Mouse (Mus musculus) forebrain, embryonic 14.5 days (tissue): ENCODE measurements around the gene Gm3448. TPM values are rescaled to one million over a fixed set of nuclear protein-coding genes. Genes with fewer than 3 reads are reported as not detected.
A peak's percentile ranks its signal among the peaks of the same experiment; 100 is the strongest.
"Not testable (repeated sequence)": the region's sequence is repeated elsewhere in the genome, so short reads cannot be mapped to it uniquely, and the experiment has no call there.

Experiments used
- ATAC-seq: fragments of 200-750 bp; cut with Nextera tagmentation; 2 replicates; pipeline ENCODE4 v1.8.0; 2017; ENCODE audit warnings: mild to moderate bottlenecking, moderate library complexity
- DNase-seq: peaks from one replicate; pipeline ENCODE4 v3.0.0-alpha.2; 2015; ENCODE audit warnings: low spot score
- H3K27ac ChIP-seq: fragments of 300-500 bp; sonication (generic); 2 replicates; pipeline ENCODE4 v1.5.1; 2014; ENCODE audit warnings: low read depth, mild to moderate bottlenecking, control low read depth, low read length, moderate library complexity
- H3K27me3 ChIP-seq: fragments of 300-500 bp; sonication (generic); replicated peaks from 2 replicates; pipeline ENCODE4 v1.6.1; 2014; ENCODE audit warnings: low read length, control low read depth, mixed read lengths; ENCODE audit not compliant: control insufficient read depth, insufficient read depth
- H3K36me3 ChIP-seq: fragments of 300-500 bp; sonication (generic); 2 replicates; pipeline ENCODE4 v1.6.1; 2014; ENCODE audit warnings: low read length, control low read depth; ENCODE audit not compliant: control insufficient read depth, insufficient read depth
- H3K4me1 ChIP-seq: fragments of 300-500 bp; sonication (generic); 2 replicates; pipeline ENCODE4 v1.6.1; 2014; ENCODE audit warnings: antibody characterized with exemption, low read length, control low read depth; ENCODE audit not compliant: control insufficient read depth, insufficient read depth
- H3K4me2 ChIP-seq: fragments of 300-500 bp; sonication (generic); 2 replicates; pipeline ENCODE4 v1.6.1; 2014; ENCODE audit warnings: mild to moderate bottlenecking, control low read depth, low read length
- H3K4me3 ChIP-seq: fragments of 300-500 bp; sonication (generic); 2 replicates; pipeline ENCODE4 v1.5.1; 2014; ENCODE audit warnings: low read depth, low read length, control low read depth
- H3K9ac ChIP-seq: fragments of 300-500 bp; sonication (generic); 2 replicates; pipeline ENCODE4 v1.6.1; 2014; ENCODE audit warnings: mild to moderate bottlenecking, low read length, control low read depth, moderate library complexity
- H3K9me3 ChIP-seq: fragments of 300-500 bp; sonication (generic); replicated peaks from 2 replicates; pipeline ENCODE4 v1.6.1; 2016; ENCODE audit warnings: low read length, control low read depth, mixed read lengths; ENCODE audit not compliant: control insufficient read depth
- WGBS: fragments of 180-500 bp; shearing (Covaris S2); extraction: QIAGEN DNeasy Blood & Tissue Kit; methylation state at CpG from one replicate; pipeline ENCODE4 v1.1.7; 2014; 5-methylcytosine and 5-hydroxymethylcytosine counted together
- polyA plus RNA-seq: library from polyadenylated mRNA; unstranded; fragments of >200 nt; fragmentation: Nextera tagmentation; extraction: Ambion mirVana; gene quantifications from 2 replicates; pipeline ENCODE4 v1.2.1, GENCODE M21; 2014

Gene Gm3448
- polyA plus RNA-seq, 1 experiment from 2014 or later: 2.8 TPM

GRCm38 (mm10) chr17:15021503-15022220, 19.7 kb downstream of the Gm3448 start:
- WGBS: 83% methylated on average over 3 of the region's 3 CpGs
- DNase-seq, H3K27ac ChIP-seq, H3K9me3 ChIP-seq, ATAC-seq, H3K4me1 ChIP-seq, H3K4me3 ChIP-seq, H3K36me3 ChIP-seq, H3K4me2 ChIP-seq, H3K9ac ChIP-seq, H3K27me3 ChIP-seq: not testable (repeated sequence)

GRCm38 (mm10) chr17:15009706-15010413, 31.5 kb downstream of the Gm3448 start, which contains the start of gene Gm3435:
Gene Gm3435, plus strand, starts transcription at chr17:15010176.
- H3K9me3 ChIP-seq, H3K27me3 ChIP-seq, H3K36me3 ChIP-seq, H3K4me3 ChIP-seq, H3K27ac ChIP-seq, DNase-seq, H3K4me2 ChIP-seq, H3K4me1 ChIP-seq, H3K9ac ChIP-seq: not testable (repeated sequence)
- WGBS: no CpG with 5 or more reads among the region's 60 CpGs
- peak; percentile 98 for ATAC-seq

- not testable (repeated sequence) for H3K4me3 ChIP-seq, H3K9ac ChIP-seq, H3K9me3 ChIP-seq, H3K27ac ChIP-seq, H3K36me3 ChIP-seq, DNase-seq, H3K4me2 ChIP-seq, ATAC-seq, H3K27me3 ChIP-seq, H3K4me1 ChIP-seq
- no CpG with 5 or more reads among the region's 3 CpGs for WGBS
These were observed 32.2 kb downstream of the Gm3448 start for GRCm38 (mm10) chr17:15009088-15009487.

- not testable (repeated sequence) for DNase-seq, H3K27me3 ChIP-seq, H3K27ac ChIP-seq, H3K4me1 ChIP-seq, H3K9me3 ChIP-seq, ATAC-seq, H3K4me3 ChIP-seq, H3K36me3 ChIP-seq, H3K4me2 ChIP-seq, H3K9ac ChIP-seq
- no CpG with 5 or more reads among the region's 4 CpGs for WGBS
These were observed 41.3 kb downstream of the Gm3448 start for GRCm38 (mm10) chr17:15000047-15000446.

GRCm38 (mm10) chr17:14994140-14994539, 47.2 kb downstream of the Gm3448 start:
- H3K9ac ChIP-seq, H3K4me1 ChIP-seq, ATAC-seq, H3K4me3 ChIP-seq, H3K4me2 ChIP-seq, H3K27me3 ChIP-seq, H3K36me3 ChIP-seq, DNase-seq, H3K9me3 ChIP-seq, H3K27ac ChIP-seq: not testable (repeated sequence)
- WGBS: no CpG with 5 or more reads among the region's 5 CpGs

- H3K27me3 ChIP-seq, DNase-seq, H3K27ac ChIP-seq, H3K4me1 ChIP-seq, H3K36me3 ChIP-seq, H3K9ac ChIP-seq, H3K9me3 ChIP-seq, H3K4me3 ChIP-seq, H3K4me2 ChIP-seq: not testable (repeated sequence)
- WGBS: no CpG with 5 or more reads among the region's 47 CpGs
- peak; percentile 95 for ATAC-seq
These were observed 48.1 kb downstream of the Gm3448 start for GRCm38 (mm10) chr17:14993139-14993832.

GRCm38 (mm10) chr17:14992522-14993138, 48.7 kb downstream of the Gm3448 start:
- not testable (repeated sequence) for H3K36me3 ChIP-seq, H3K4me2 ChIP-seq, H3K4me1 ChIP-seq, H3K27me3 ChIP-seq, H3K4me3 ChIP-seq, H3K9ac ChIP-seq, H3K9me3 ChIP-seq, H3K27ac ChIP-seq, DNase-seq
- ATAC-seq: peak; percentile 78
- no CpG with 5 or more reads among the region's 98 CpGs for WGBS

GRCm38 (mm10) chr17:14990116-14990702, 51.1 kb downstream of the Gm3448 start:
- not testable (repeated sequence) for ATAC-seq, H3K9me3 ChIP-seq, H3K27ac ChIP-seq, H3K27me3 ChIP-seq, H3K4me2 ChIP-seq, H3K36me3 ChIP-seq, DNase-seq, H3K4me1 ChIP-seq, H3K4me3 ChIP-seq, H3K9ac ChIP-seq
- WGBS: 80% methylated on average over 4 of the region's 5 CpGs
